Mouse (Mus musculus): ENCODE results near the gene E030025P04Rik. TPM values are rescaled to one million over a fixed set of nuclear protein-coding genes. Genes with fewer than 3 reads are reported as not detected.

The E030025P04Rik gene
- polyA plus RNA-seq, 1 experiment: not detected

DNA sequence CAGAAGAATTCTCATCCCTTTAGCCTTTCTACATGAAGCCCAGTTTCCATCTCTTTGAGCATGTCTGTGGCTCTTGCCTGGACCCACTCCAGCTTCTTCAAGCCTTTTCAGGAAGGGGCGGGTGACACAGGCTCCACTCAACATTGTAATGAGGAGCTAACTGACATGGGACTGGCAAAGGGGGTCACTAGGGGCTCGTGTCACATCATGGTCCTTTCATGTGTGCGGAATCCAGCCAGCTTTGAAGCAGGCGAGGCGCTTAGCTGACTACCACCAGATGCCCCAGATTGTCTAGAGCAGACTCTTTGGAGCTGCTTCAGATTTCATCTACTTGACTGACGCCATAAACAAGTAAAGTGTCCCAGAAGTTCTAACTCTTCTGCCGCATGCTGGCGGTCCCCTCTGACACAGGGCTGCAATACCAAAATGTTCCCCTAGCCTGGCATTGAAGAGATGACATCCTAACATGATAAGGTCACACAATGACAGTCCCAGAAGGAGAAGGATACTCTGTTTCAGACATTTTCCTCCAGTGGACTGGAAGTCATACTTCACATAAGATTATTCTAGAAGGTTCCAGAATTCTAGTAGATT is 31.3 kb upstream of the E030025P04Rik start:
- TF ChIP-seq POLR2A (IDR thresholded peaks at IDR 0.05; ENCODE audit: control insufficient read depth, low read depth, low read length) (no peak), CTCF (IDR thresholded peaks at IDR 0.05; ENCODE audit: control insufficient read depth, insufficient read depth, insufficient replicate concordance, low read depth, low read length) (no peak)
- Histone ChIP-seq H3K36me3 (ENCODE audit: control insufficient read depth, insufficient read depth, low read length) (no peaks in the 10 kb centered on the region), H3K4me3 (ENCODE audit: control insufficient read depth, low read depth, low read length) (no peak overlapping the region), H3K4me1 (ENCODE audit: control insufficient read depth, insufficient read depth, low read length) (no peaks in the 10 kb centered on the region), H3K27me3 (ENCODE audit: control insufficient read depth, insufficient read depth, low read length) (no peaks in the 10 kb centered on the region), H3K27ac (ENCODE audit: control insufficient read depth, insufficient read depth, low read depth, low read length) (no peak overlapping the region)

- Histone ChIP-seq H3K36me3 (ENCODE audit: control insufficient read depth, insufficient read depth, low read length) (no peaks in the 10 kb centered on the region), H3K27ac (ENCODE audit: control insufficient read depth, insufficient read depth, low read depth, low read length) (no peak overlapping the region), H3K27me3 (ENCODE audit: control insufficient read depth, insufficient read depth, low read length) (no peaks in the 10 kb centered on the region), H3K4me3 (ENCODE audit: control insufficient read depth, low read depth, low read length) (no peak overlapping the region), H3K4me1 (ENCODE audit: control insufficient read depth, insufficient read depth, low read length) (no peaks in the 10 kb centered on the region)
- peak; percentile 42; the same call in 1 of the 2 replicates for TF ChIP-seq CTCF (IDR thresholded peaks at IDR 0.05; ENCODE audit: control insufficient read depth, insufficient read depth, insufficient replicate concordance, low read depth, low read length)
- no peak for TF ChIP-seq POLR2A (IDR thresholded peaks at IDR 0.05; ENCODE audit: control insufficient read depth, low read depth, low read length)
Measured at GRCm38 (mm10) chr11:109172224-109172623, 28.1 kb upstream of the E030025P04Rik start.

- H3K4me1 ChIP-seq (ENCODE audit: control insufficient read depth, insufficient read depth, low read length): no peaks in the 10 kb centered on the region
- H3K4me3 ChIP-seq (ENCODE audit: control insufficient read depth, low read depth, low read length): no peak overlapping the region
- H3K27me3 ChIP-seq (ENCODE audit: control insufficient read depth, insufficient read depth, low read length): no peaks in the 10 kb centered on the region
- TF ChIP-seq CTCF (IDR thresholded peaks at IDR 0.05; ENCODE audit: control insufficient read depth, insufficient read depth, insufficient replicate concordance, low read depth, low read length): no peak
- no peak for TF ChIP-seq POLR2A (IDR thresholded peaks at IDR 0.05; ENCODE audit: control insufficient read depth, low read depth, low read length)
- no peak overlapping the region for H3K27ac ChIP-seq (ENCODE audit: control insufficient read depth, insufficient read depth, low read depth, low read length)
- H3K36me3 ChIP-seq (ENCODE audit: control insufficient read depth, insufficient read depth, low read length): no peaks in the 10 kb centered on the region
Measured at GRCm38 (mm10) chr11:109170771-109171170, 26.6 kb upstream of the E030025P04Rik start.

- TF ChIP-seq CTCF (IDR thresholded peaks at IDR 0.05; ENCODE audit: control insufficient read depth, insufficient read depth, insufficient replicate concordance, low read depth, low read length): no peak
- H3K27ac ChIP-seq (ENCODE audit: control insufficient read depth, insufficient read depth, low read depth, low read length): no peak overlapping the region
- no peak overlapping the region for H3K4me3 ChIP-seq (ENCODE audit: control insufficient read depth, low read depth, low read length)
- no peaks in the 10 kb centered on the region for H3K27me3 ChIP-seq (ENCODE audit: control insufficient read depth, insufficient read depth, low read length)
- no peaks in the 10 kb centered on the region for H3K4me1 ChIP-seq (ENCODE audit: control insufficient read depth, insufficient read depth, low read length)
- H3K36me3 ChIP-seq (ENCODE audit: control insufficient read depth, insufficient read depth, low read length): no peaks in the 10 kb centered on the region
Measured at GRCm38 (mm10) chr11:109157694-109158093, 13.5 kb upstream of the E030025P04Rik start.

DNA sequence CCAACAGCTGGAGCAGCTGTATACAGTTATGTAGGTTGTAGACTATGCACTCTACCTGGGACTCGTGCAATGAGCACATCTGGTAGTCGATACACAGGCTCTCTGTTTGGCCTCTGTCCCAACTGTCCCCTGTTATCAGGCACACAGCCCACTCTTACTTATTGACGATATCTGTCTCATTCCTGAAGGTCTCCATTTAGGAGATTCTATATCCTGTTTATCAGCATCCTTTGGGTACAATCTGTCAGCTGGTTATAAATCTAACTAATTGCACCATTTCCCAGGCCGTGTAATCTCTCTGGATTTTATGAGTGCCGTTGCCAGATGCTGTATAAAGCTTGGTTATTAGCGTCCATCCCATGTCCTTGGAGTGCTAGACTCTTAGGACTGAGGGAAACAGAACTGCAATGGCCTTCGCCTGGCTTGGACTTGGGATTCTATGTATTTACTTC is 747 bp upstream of the E030025P04Rik start:
- Histone ChIP-seq H3K4me1 (ENCODE audit: control insufficient read depth, insufficient read depth, low read length) (no peaks in the 10 kb centered on the region), H3K27ac (ENCODE audit: control insufficient read depth, insufficient read depth, low read depth, low read length) (no peak overlapping the region), H3K4me3 (ENCODE audit: control insufficient read depth, low read depth, low read length) (no peak overlapping the region), H3K27me3 (ENCODE audit: control insufficient read depth, insufficient read depth, low read length) (no peaks in the 10 kb centered on the region), H3K36me3 (ENCODE audit: control insufficient read depth, insufficient read depth, low read length) (no peaks in the 10 kb centered on the region)
- no peak for TF ChIP-seq POLR2A (IDR thresholded peaks at IDR 0.05; ENCODE audit: control insufficient read depth, low read depth, low read length)
- TF ChIP-seq CTCF (IDR thresholded peaks at IDR 0.05; ENCODE audit: control insufficient read depth, insufficient read depth, insufficient replicate concordance, low read depth, low read length): no peak

GRCm38 (mm10) chr11:109126482-109126881 is 17.7 kb downstream of the E030025P04Rik start:
- no peak overlapping the region for H3K4me3 ChIP-seq (ENCODE audit: control insufficient read depth, low read depth, low read length)
- H3K36me3 ChIP-seq (ENCODE audit: control insufficient read depth, insufficient read depth, low read length): no peaks in the 10 kb centered on the region
- H3K4me1 ChIP-seq (ENCODE audit: control insufficient read depth, insufficient read depth, low read length): no peaks in the 10 kb centered on the region; the same call in 1 of the 2 replicates
- TF ChIP-seq POLR2A (IDR thresholded peaks at IDR 0.05; ENCODE audit: control insufficient read depth, low read depth, low read length) (no peak), CTCF (IDR thresholded peaks at IDR 0.05; ENCODE audit: control insufficient read depth, insufficient read depth, insufficient replicate concordance, low read depth, low read length) (no peak)
- H3K27ac ChIP-seq (ENCODE audit: control insufficient read depth, insufficient read depth, low read depth, low read length): no peak overlapping the region; the same call in 1 of the 2 replicates
- H3K27me3 ChIP-seq (ENCODE audit: control insufficient read depth, insufficient read depth, low read length): no peaks in the 10 kb centered on the region

DNA sequence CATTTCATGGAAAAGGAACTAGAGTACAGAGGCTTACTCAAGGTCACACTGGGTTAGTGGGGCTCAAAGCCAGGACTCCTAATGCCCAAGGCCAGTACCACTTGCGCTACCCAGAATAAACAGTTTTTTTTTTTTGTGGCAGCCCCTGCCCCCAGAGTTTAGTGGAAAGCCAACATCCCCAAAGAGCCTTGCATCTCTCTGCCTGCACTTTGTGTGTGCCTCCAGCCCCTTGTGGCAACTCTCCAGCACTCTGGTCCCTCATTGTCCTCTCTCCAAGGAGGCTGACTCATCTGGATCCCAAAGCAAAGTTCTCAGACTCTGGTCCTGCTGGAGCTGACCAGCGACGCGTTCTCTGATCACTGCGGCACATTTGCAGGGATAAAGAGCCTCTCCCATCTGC is 18.7 kb downstream of the E030025P04Rik start:
- Histone ChIP-seq H3K36me3 (ENCODE audit: control insufficient read depth, insufficient read depth, low read length) (no peaks in the 10 kb centered on the region), H3K27me3 (ENCODE audit: control insufficient read depth, insufficient read depth, low read length) (no peaks in the 10 kb centered on the region), H3K4me1 (ENCODE audit: control insufficient read depth, insufficient read depth, low read length) (no peaks in the 10 kb centered on the region; the same call in 1 of the 2 replicates), H3K4me3 (ENCODE audit: control insufficient read depth, low read depth, low read length) (no peak overlapping the region), H3K27ac (ENCODE audit: control insufficient read depth, insufficient read depth, low read depth, low read length) (no peak overlapping the region; the same call in 1 of the 2 replicates)
- TF ChIP-seq POLR2A (IDR thresholded peaks at IDR 0.05; ENCODE audit: control insufficient read depth, low read depth, low read length): no peak
- TF ChIP-seq CTCF (IDR thresholded peaks at IDR 0.05; ENCODE audit: control insufficient read depth, insufficient read depth, insufficient replicate concordance, low read depth, low read length): no peak
